Comparison of ENCODE assay signal across 17 mouse cellular contexts in the genomic region with DNA sequence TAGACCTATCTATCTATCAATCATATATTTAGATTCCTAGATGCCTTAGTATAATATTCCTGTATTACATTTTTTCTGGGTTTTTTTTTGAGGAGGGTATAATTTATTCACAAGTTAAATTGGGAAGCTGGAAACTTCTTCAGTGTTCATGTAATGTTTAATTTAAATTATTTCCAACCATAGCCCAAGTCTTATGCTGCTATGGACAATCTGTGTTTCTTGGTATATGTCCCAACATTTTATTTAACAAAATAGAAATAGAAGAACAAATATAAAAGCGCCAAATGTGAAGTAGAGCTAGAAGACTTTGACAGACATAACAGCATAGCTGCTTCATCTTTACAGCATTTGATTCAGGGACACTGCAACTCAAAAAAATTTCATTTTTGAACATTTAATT.
"Had no signal": no experiment of that assay in that cellular context is flagged by ENCODE, and none has a peak within 500 bp of the region (broad histone marks: within the 10 kb centered on the region; RNA-seq: fewer than 3 reads in every experiment).

No protein-coding gene starts in this region.

- H3K9ac ChIP-seq: lung, embryonic 14.5 days; midbrain, embryonic 12.5 days; neural tube, embryonic 13.5 days; neural tube, embryonic 15.5 days; stomach, embryonic 15.5 days had no signal

- H3K9me3 ChIP-seq: midbrain, embryonic 10.5 days; midbrain, embryonic 12.5 days; neural tube, embryonic 13.5 days; neural tube, embryonic 15.5 days; stomach, embryonic 15.5 days had no signal

- H3K27me3 ChIP-seq: midbrain, embryonic 12.5 days; neural tube, embryonic 13.5 days; neural tube, embryonic 15.5 days; stomach, embryonic 15.5 days had no signal

- H3K4me1 ChIP-seq: midbrain, embryonic 10.5 days; midbrain, embryonic 12.5 days; neural tube, embryonic 13.5 days; neural tube, embryonic 15.5 days; stomach, embryonic 15.5 days had no signal

- ATAC-seq: midbrain, embryonic 16.5 days had no signal

- H3K4me3 ChIP-seq: midbrain, embryonic 10.5 days; midbrain, embryonic 12.5 days; myocyte; neural tube, embryonic 13.5 days; neural tube, embryonic 15.5 days; stomach, embryonic 15.5 days had no signal

- H3K27ac ChIP-seq: midbrain, embryonic 10.5 days; midbrain, embryonic 12.5 days; neural tube, embryonic 13.5 days; neural tube, embryonic 15.5 days; stomach, embryonic 15.5 days; stomach, postnatal 0 days had no signal

- DNase-seq: lung, adult 18-20 months; lung, embryonic 14.5 days; lung, postnatal 10 days; lung, postnatal 4 days; midbrain, embryonic 14.5 days; right cerebral cortex, postnatal 14 days; thymus, adult 18-20 months; thymus, postnatal 14 days; thymus, postnatal 36 days had no signal

- H3K4me2 ChIP-seq: lung, embryonic 14.5 days; midbrain, embryonic 12.5 days; neural tube, embryonic 13.5 days; neural tube, embryonic 15.5 days; stomach, embryonic 15.5 days had no signal

- H3K36me3 ChIP-seq: midbrain, embryonic 10.5 days; midbrain, embryonic 12.5 days; neural tube, embryonic 13.5 days; neural tube, embryonic 15.5 days; stomach, embryonic 15.5 days had no signal
